Mouse (Mus musculus): Measurements from ENCODE around the gene Ubxn7.

- TF ChIP-seq CTCF (IDR thresholded peaks at IDR 0.05; ENCODE audit: low read depth) (no peak), EP300 (optimal IDR thresholded peaks at IDR 0.05) (no peak)
Observed at GRCm38 (mm10) chr16:32312386-32312785, 19.7 kb upstream of the Ubxn7 start.

Data from stomach, postnatal 0 days (tissue).